Mouse (Mus musculus) erythroblast, embryonic 14.5 days (primary cell): Measurements from ENCODE around the gene Apoc1. TPM values are rescaled to one million over a fixed set of nuclear protein-coding genes. Genes with fewer than 3 reads are reported as not detected.

Experiments
- H3K27me3 ChIP-seq: 2 replicates; pipeline ENCODE4 v1.6.1; 2012; ENCODE audit warnings: inconsistent platforms; ENCODE audit not compliant: control insufficient read depth
- H3K36me3 ChIP-seq: 2 replicates; pipeline ENCODE4 v1.6.1; 2012; ENCODE audit warnings: mild to moderate bottlenecking, inconsistent platforms; ENCODE audit not compliant: control insufficient read depth
- H3K4me1 ChIP-seq: 2 replicates; pipeline ENCODE4 v1.6.1; 2012; ENCODE audit warnings: inconsistent platforms; ENCODE audit not compliant: control insufficient read depth
- H3K4me3 ChIP-seq: replicated peaks from 2 replicates; pipeline ENCODE3; 2012; ENCODE audit warnings: moderate library complexity, mild to moderate bottlenecking, inconsistent platforms
- H3K9me3 ChIP-seq: 2 replicates; pipeline ENCODE4 v1.6.1; 2012; ENCODE audit warnings: low read length, inconsistent platforms, mixed read lengths; ENCODE audit not compliant: control insufficient read depth
- GATA1 ChIP-seq: IDR thresholded peaks from 2 replicates; pipeline ENCODE4 v1.6.1; 2012; ENCODE audit warnings: low read length, inconsistent platforms, mixed read lengths
- TAL1 ChIP-seq: IDR thresholded peaks from 3 replicates; pipeline ENCODE4 v1.6.1; 2012; ENCODE audit warnings: low read length, inconsistent platforms, mixed read lengths
- polyA plus RNA-seq: library from polyadenylated mRNA; stranded (reverse); fragments of >175 nt; gene quantifications from 2 replicates; pipeline ENCODE4 v1.2.3, GENCODE M21; 2012

The Apoc1 gene
- polyA plus RNA-seq, 1 experiment, result 1.3 TPM

- Histone ChIP-seq H3K4me3 (no peak overlapping the region), H3K27me3 (no peaks in the 10 kb centered on the region), H3K9me3 (no peaks in the 10 kb centered on the region), H3K36me3 (peaks cover 56% of the 10 kb centered on the region), H3K4me1 (peaks cover 44% of the 10 kb centered on the region)
- TF ChIP-seq GATA1, result no peak
- TF ChIP-seq TAL1, result no peak
These were observed 20.7 kb upstream of the Apoc1 start for GRCm38 (mm10) chr7:19713196-19713595.

GRCm38 (mm10) chr7:19712414-19712813 lies 20.0 kb upstream of the Apoc1 start:
- TF ChIP-seq TAL1 (no peak), GATA1 (no peak)
- Histone ChIP-seq H3K4me3 (no peak overlapping the region), H3K9me3 (no peaks in the 10 kb centered on the region), H3K27me3 (no peaks in the 10 kb centered on the region), H3K36me3 (peaks cover 63% of the 10 kb centered on the region), H3K4me1 (peaks cover 43% of the 10 kb centered on the region)

- no peaks in the 10 kb centered on the region for H3K9me3 ChIP-seq
- no peaks in the 10 kb centered on the region for H3K27me3 ChIP-seq
- no peak overlapping the region for H3K4me3 ChIP-seq
- H3K4me1 ChIP-seq, result peaks cover 27% of the 10 kb centered on the region
- peaks cover 72% of the 10 kb centered on the region for H3K36me3 ChIP-seq
- TF ChIP-seq GATA1, result no peak
- TF ChIP-seq TAL1, result no peak
These were observed 18.2 kb upstream of the Apoc1 start for GRCm38 (mm10) chr7:19710650-19711049.

- Histone ChIP-seq H3K9me3 (no peaks in the 10 kb centered on the region), H3K4me1 (peaks cover 16% of the 10 kb centered on the region), H3K27me3 (no peaks in the 10 kb centered on the region), H3K4me3 (no peak overlapping the region), H3K36me3 (peaks cover 77% of the 10 kb centered on the region)
- TF ChIP-seq GATA1 (no peak), TAL1 (no peak)
These were observed 12.8 kb upstream of the Apoc1 start for GRCm38 (mm10) chr7:19705271-19705670.

- Histone ChIP-seq H3K4me3 (no peak overlapping the region), H3K4me1 (peaks cover 22% of the 10 kb centered on the region), H3K36me3 (peaks cover 72% of the 10 kb centered on the region), H3K27me3 (peaks cover 2% of the 10 kb centered on the region; the same call in 1 of the 2 replicates), H3K9me3 (no peaks in the 10 kb centered on the region)
- TF ChIP-seq GATA1 (no peak), TAL1 (no peak)
These were observed 12.0 kb upstream of the Apoc1 start for GRCm38 (mm10) chr7:19704475-19704874.

- no peak overlapping the region for H3K4me3 ChIP-seq
- H3K9me3 ChIP-seq, result no peaks in the 10 kb centered on the region
- TF ChIP-seq TAL1, result no peak
- TF ChIP-seq GATA1, result no peak
- peaks cover 59% of the 10 kb centered on the region for H3K36me3 ChIP-seq
- H3K27me3 ChIP-seq, result peaks cover 17% of the 10 kb centered on the region
- peaks cover 37% of the 10 kb centered on the region for H3K4me1 ChIP-seq
These were observed 10.5 kb upstream of the Apoc1 start for GRCm38 (mm10) chr7:19702859-19703555.

GRCm38 (mm10) chr7:19701069-19701761 lies 8.8 kb upstream of the Apoc1 start:
- Histone ChIP-seq H3K36me3 (peaks cover 55% of the 10 kb centered on the region), H3K4me3 (no peak overlapping the region), H3K4me1 (peaks cover 44% of the 10 kb centered on the region), H3K9me3 (peaks cover 4% of the 10 kb centered on the region; the same call in 1 of the 2 replicates), H3K27me3 (peaks cover 35% of the 10 kb centered on the region)
- TF ChIP-seq TAL1, result no peak
- no peak for TF ChIP-seq GATA1

GRCm38 (mm10) chr7:19700299-19701068 lies 8.0 kb upstream of the Apoc1 start:
- no peak for TF ChIP-seq GATA1
- no peak for TF ChIP-seq TAL1
- Histone ChIP-seq H3K36me3 (peaks cover 54% of the 10 kb centered on the region), H3K4me1 (peaks cover 49% of the 10 kb centered on the region), H3K27me3 (peaks cover 35% of the 10 kb centered on the region), H3K4me3 (no peak overlapping the region), H3K9me3 (peaks cover 4% of the 10 kb centered on the region; the same call in 1 of the 2 replicates)

GRCm38 (mm10) chr7:19699827-19700148 lies 7.3 kb upstream of the Apoc1 start:
- Histone ChIP-seq H3K27me3 (peaks cover 35% of the 10 kb centered on the region), H3K4me3 (no peak overlapping the region), H3K9me3 (peaks cover 4% of the 10 kb centered on the region; the same call in 1 of the 2 replicates), H3K36me3 (peaks cover 49% of the 10 kb centered on the region), H3K4me1 (peaks cover 56% of the 10 kb centered on the region)
- TF ChIP-seq TAL1 (no peak), GATA1 (no peak)
